Mouse (Mus musculus) T-cell, adult 66 days (primary cell): ENCODE results near the gene Zfp655. TPM values are rescaled to one million over a fixed set of nuclear protein-coding genes. Genes with fewer than 3 reads are reported as not detected.

Experiments used
- total RNA-seq, 2 experiments: library from RNA; stranded (reverse); gene quantifications; 3 replicates in 1 of 2; 4 replicates in 1 of 2; pipeline ENCODE4 v1.2.4; 2023

The Zfp655 gene
- total RNA-seq, result 10 to 100 TPM; 75.1 to 85.1 TPM

DNA sequence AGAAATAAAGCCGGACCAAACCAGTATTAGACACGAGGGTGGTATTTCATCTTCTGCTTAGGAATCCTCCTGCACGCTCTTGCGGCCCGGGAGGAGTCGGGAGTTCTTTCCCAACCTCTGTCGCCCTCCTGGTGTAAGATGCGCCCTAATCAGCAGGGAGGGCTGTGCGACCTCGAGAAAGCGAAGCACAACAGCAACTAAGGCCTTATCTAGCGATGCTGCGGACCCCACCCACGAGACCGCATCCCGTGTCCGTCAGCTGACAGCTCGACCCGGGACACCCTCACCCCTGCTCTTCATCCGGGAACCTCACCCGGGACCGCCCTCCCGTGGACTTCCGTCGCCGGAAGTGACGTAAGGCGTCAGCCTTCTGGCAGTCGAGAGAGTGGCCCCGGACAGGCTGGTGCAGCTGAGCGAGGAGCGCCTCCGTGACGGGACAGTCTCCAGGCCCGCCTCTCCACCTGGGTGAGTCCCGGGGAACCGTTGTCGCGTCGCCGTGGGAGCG, at the start of gene Zfp655:
TSS of gene Zfp655 (plus strand) at position 349 of the 505 bp plus-strand sequence.

GRCm38 (mm10) chr5:145191962-145192361, 39.6 kb upstream of the Zfp655 start, which contains the start of gene Atp5j2:
Atp5j2 (minus strand) TSS chr5:145192062.

GRCm38 (mm10) chr5:145201321-145201991, 30.1 kb upstream of the Zfp655 start, which contains the start of gene Zkscan14:
Zkscan14 (minus strand) TSS chr5:145201868.

DNA sequence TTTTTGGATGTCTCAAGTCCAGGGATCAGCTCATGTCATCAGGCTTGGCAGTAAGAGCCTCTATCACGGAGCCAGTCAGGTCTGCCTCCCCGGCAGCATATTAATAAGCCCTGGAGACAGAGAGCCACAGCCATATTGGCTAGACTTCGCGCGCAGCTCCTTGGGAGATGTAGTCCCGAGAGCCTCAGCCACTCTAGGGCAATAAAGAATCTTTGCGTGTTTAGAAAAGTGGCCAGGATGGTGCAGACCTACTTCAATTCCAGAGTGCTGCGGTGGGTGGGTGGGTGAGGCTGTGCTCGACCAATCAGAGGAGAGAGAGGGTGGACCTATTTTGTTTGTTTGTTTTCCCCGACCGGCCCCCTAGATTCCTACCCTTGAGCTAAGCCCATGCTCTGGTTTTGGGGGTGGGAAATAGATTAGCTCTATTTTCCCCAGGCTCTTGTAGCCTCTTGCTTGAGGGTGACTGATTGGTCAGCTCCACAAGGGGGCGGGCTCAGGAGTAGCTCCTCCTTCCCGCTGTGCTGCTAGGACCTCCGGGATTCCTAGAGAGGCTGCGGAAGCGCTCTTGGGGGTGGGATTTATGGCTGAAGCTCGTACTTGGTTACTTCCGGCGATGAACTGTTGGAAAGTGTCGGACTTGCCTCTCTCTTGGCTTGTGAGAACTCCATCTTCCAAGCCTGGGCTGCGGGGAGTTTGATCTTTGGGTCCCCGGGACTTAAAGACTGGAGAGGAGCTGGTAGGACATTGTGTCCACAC, 27.4 kb upstream of the Zfp655 start, which contains the start of gene Zkscan5:
TSS of gene Zkscan5 (plus strand) at position 627 of the 756 bp plus-strand sequence.

DNA sequence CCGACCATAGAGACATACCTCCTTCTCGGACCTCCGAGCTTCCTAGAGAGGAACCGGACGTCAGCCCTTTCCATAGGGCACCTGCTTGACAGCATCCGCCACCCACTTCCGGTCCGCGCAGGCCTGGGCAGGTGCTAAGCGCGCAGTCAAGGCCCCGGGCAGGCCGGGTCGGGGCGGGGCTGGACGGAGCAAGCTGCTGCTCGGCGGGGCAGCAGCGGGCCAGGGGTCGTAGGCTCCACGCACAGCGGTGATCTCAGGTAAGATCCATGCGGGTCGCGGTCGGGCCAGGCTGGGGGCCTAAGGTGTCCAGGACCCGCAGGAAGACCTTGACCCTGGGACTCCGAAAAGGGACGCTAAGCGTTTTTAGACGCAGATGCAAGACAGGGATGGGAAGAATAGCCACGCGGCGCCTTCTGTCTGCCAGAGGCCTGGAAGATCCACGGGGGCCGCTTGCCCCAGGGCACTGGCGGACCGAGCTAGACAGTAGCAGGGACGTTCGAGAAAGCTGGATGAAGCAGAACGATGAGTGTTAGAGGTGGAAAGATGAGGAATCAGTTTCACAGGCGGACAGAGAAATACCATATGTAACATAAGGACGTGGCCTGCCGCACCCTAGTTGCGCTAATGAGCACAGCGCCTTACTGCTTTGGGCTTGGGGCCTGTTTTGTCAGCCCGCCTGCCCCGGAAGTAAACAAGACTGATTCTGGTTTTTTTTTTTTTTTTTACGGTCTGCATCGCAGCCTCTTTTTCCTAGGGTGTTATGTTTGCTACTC, 49.0 kb downstream of the Zfp655 start, which contains the start of gene Zscan25:
TSS of gene Zscan25 (plus strand) at position 130 of the 773 bp plus-strand sequence.

Other genes with a start within 250 kb of the Zfp655 start
- gene Gm4871, start 199.0 kb upstream of the Zfp655 start, total RNA-seq, result not detected
- not detected for gene 1700018F24Rik, start 188.7 kb upstream of the Zfp655 start, total RNA-seq
- 10 to 100 TPM; 92.1 to 92.3 TPM for gene Arpc1a, start 147.9 kb upstream of the Zfp655 start, total RNA-seq
- not detected for gene Kpna7, start 147.7 kb upstream of the Zfp655 start, total RNA-seq
- 100 to 1,000 TPM; 450 to 477 TPM for gene Arpc1b, start 117.5 kb upstream of the Zfp655 start, total RNA-seq
- 10 to 100 TPM; 44.9 to 52.9 TPM for gene Pdap1, start 91.5 kb upstream of the Zfp655 start, total RNA-seq
- 100 to 1,000 TPM; 211 to 259 TPM for gene Bud31, start 91.4 kb upstream of the Zfp655 start, total RNA-seq
- gene Ptcd1, start 64.6 kb upstream of the Zfp655 start, total RNA-seq, result 10 to 100 TPM; 20.8 to 26.3 TPM
- gene Cpsf4, start 64.5 kb upstream of the Zfp655 start, total RNA-seq, result 10 to 100 TPM; 42.1 to 48.9 TPM
- gene Atp5j2, start 39.7 kb upstream of the Zfp655 start, total RNA-seq, result 100 to 1,000 TPM; 172 to 185 TPM
- gene Zkscan14, start 29.8 kb upstream of the Zfp655 start, total RNA-seq, result 10 to 100 TPM; 41.0 to 41.3 TPM
- gene Zkscan5, start 27.2 kb upstream of the Zfp655 start, total RNA-seq, result 10 to 100 TPM in 1 of 2 experiments, 1 to 10 TPM in 1; 8.2 to 10.3 TPM
- 10 to 100 TPM; 36.2 to 39.4 TPM for gene Zscan25, start 48.8 kb downstream of the Zfp655 start, total RNA-seq
- gene Cyp3a57, start 113.6 kb downstream of the Zfp655 start, total RNA-seq, result not detected
- not detected for gene Cyp3a16, start 238.0 kb downstream of the Zfp655 start, total RNA-seq